Mouse (Mus musculus) C2C12 (cell line): ENCODE data around the gene Cst7.

Source experiments
- CTCF ChIP-seq: IDR thresholded peaks from one replicate; pipeline ENCODE4 v1.5.1; 2011; ENCODE audit not compliant: control insufficient read depth, insufficient read depth, insufficient read length
- MAX ChIP-seq: IDR thresholded peaks from one replicate; pipeline ENCODE4 v1.6.1; 2011; ENCODE audit warnings: mild to moderate bottlenecking, control low read depth

DNA sequence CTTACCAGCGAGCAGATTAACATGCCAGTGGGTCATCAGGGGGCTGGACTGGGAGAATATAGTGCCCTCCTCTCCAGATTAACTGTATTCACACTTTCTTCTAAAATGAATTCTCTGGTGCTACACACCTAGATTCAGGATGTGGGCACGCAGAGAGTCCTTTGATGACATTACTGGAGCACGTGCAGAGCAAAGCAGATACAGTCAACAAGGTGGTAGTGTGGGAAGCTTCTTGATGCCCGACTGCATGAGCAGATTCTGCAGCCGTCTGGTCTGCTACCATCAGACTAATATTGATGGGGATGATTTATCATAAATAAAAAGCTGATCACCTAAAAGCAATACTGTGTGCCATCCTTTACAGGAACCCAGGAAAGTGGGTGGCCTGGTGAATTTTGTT, 8.4 kb downstream of the Cst7 start:
- TF ChIP-seq CTCF (no peak), MAX (no peak)
